Mouse (Mus musculus) frontal cortex, adult 2 months (tissue): ENCODE results near the gene Fam71e2. TPM values are rescaled to one million over a fixed set of nuclear protein-coding genes. Genes with fewer than 3 reads are reported as not detected.
A peak's percentile ranks its signal among the peaks of the same experiment; 100 is the strongest.

ENCODE experiments used
- DNase-seq, 2 experiments: peaks; one replicate each; pipeline ENCODE4 v3.0.0; 2022; ENCODE audit warnings: low spot score in 1 of 2; ENCODE audit errors: extremely low spot score in 1 of 2
- polyA plus RNA-seq: library from polyadenylated mRNA; depleted of rRNA; stranded (reverse); fragments of >200 nt; gene quantifications from 2 replicates; pipeline ENCODE4 v1.2.3, GENCODE M21; 2012

Gene Fam71e2
- polyA plus RNA-seq, 1 experiment = 0.02 TPM

- DNase-seq = no peak
These were observed 8.8 kb upstream of the Fam71e2 start for GRCm38 (mm10) chr7:4779921-4780320.

- DNase-seq = no peak
These were observed 6.9 kb upstream of the Fam71e2 start for GRCm38 (mm10) chr7:4777851-4778637.

- DNase-seq = no peak
These were observed 6.0 kb upstream of the Fam71e2 start for GRCm38 (mm10) chr7:4776861-4777830.

- DNase-seq = no peak
These were observed 5.0 kb upstream of the Fam71e2 start for GRCm38 (mm10) chr7:4776131-4776530.

- no peak for DNase-seq
These were observed 6.0 kb downstream of the Fam71e2 start for GRCm38 (mm10) chr7:4764946-4765710.

GRCm38 (mm10) chr7:4759670-4760069 is 11.4 kb downstream of the Fam71e2 start:
- DNase-seq = no peak

GRCm38 (mm10) chr7:4752821-4753570 is 18.1 kb downstream of the Fam71e2 start, which contains the start of gene Cox6b2:
Gene Cox6b2, minus strand, starts transcription at chr7:4753094.
- peak in 1 of 2 experiments; percentile 61 for DNase-seq

GRCm38 (mm10) chr7:4751971-4752820 is 18.9 kb downstream of the Fam71e2 start:
- no peak for DNase-seq

- no peak for DNase-seq
These were observed 21.9 kb downstream of the Fam71e2 start for GRCm38 (mm10) chr7:4749169-4749568.

GRCm38 (mm10) chr7:4748321-4748720 is 22.8 kb downstream of the Fam71e2 start:
- DNase-seq = no peak

GRCm38 (mm10) chr7:4747156-4747899 is 23.8 kb downstream of the Fam71e2 start:
- DNase-seq = no peak

GRCm38 (mm10) chr7:4746326-4746980 is 24.6 kb downstream of the Fam71e2 start:
- DNase-seq = no peak

GRCm38 (mm10) chr7:4744886-4745285 is 26.2 kb downstream of the Fam71e2 start:
- no peak for DNase-seq

GRCm38 (mm10) chr7:4743354-4743753 is 27.7 kb downstream of the Fam71e2 start:
- no peak for DNase-seq

GRCm38 (mm10) chr7:4742482-4742819 is 28.7 kb downstream of the Fam71e2 start:
- DNase-seq = no peak

- DNase-seq = no peak
These were observed 29.2 kb downstream of the Fam71e2 start for GRCm38 (mm10) chr7:4741672-4742481.

GRCm38 (mm10) chr7:4741151-4741550 is 30.0 kb downstream of the Fam71e2 start:
- DNase-seq = no peak
